Mouse (Mus musculus): Measurements from ENCODE around the gene Usp54.

Usp54 gene

DNA sequence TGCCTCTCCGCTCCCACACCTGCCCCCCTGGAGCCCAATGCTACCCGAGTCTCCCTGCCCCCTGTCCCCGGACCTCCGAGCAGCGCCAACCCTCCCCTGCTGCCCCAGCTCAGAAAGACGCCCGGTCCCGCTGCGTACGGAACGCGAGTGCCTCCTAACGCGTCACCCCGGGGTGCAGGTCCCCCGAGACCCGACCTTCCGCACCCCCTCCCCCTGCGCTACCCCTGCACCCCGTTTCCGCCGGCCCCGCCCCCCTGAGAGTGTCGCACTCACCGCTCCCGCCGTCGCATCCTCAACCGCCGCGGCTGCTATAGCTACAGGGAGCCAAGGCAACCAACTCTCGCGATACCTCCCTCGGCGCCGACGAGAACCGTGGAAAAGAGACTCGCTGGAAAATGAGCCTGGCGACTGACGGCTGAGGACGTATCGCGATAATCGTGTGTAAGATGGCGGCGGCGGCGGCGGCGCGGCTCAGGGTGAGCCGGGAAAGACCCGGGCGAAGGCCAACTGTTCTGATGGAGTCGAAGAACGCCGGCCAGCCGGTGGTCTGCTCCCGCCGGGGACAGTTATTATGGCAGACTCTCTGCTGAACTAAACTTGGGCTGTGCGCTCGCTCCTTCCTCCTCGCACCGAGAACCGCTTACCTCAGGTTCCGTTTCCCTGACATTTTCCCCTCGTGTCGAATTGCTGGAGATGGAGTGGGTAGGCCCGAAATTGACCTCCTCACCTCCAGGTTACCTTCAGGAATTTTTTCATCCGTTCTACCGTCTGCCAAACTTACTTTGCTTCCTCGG lies at the start of gene Usp54:
Gene Usp54 (minus strand): TSS at position 420 of the 794 bp plus-strand sequence.
- in situ Hi-C loops (cut with MboI), result no loop called here

DNA sequence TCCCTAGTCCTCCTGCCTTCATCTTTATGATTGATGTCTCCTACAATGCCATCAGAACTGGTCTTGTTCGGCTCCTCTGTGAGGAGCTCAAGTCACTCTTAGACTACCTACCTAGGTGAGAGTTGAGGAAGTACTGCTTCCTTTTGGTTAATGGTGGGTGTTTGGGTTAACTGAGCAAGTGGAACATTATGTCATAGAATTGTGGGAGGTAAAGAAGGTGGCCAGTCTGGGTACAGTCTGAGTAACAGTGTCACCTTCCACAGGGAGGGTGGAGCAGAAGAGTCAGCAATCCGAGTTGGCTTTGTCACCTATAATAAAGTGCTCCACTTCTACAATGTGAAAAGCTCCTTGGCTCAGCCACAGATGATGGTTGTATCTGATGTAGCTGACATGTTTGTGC lies 48.1 kb upstream of the Usp54 start:
- in situ Hi-C loops (cut with MboI), result no loop called here

DNA sequence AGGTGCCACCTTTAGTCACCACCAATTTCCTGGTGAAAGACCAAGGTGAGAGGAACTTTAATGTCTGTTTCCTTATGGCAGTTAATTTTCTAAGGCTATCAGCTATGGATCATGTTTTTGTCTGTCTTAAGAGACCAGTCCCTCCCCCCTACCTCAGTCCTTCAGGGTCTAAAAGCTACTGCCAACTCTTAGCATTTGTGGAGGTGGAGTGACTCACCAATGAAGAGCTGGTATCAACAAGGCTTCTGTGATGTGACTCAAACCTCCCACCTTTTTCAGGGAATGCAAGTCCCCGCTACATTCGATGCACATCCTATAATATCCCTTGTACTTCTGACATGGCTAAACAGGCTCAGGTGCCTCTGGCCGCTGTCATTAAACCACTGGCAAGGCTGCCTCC lies 45.7 kb upstream of the Usp54 start:
- in situ Hi-C loops (cut with MboI), result no loop called here

DNA sequence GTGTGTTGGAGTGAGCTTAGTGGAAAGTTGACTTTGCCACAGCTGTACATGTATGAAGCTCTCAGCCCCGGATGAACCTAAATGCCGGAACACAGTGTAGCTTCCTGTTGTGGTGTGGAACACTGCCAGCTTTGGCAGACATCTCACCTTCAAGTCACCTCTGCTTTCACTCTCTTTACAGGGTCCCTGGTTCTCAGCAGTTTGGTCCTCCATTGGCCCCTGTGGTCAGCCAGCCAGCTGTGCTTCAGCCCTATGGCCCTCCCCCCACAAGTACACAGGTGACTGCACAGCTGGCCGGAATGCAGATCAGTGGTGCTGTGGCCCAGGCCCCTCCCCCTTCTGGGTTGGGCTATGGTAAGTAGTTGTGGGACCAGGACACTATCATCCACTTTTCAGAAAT lies 41.6 kb upstream of the Usp54 start:
- in situ Hi-C loops (cut with MboI), result no loop called here

DNA sequence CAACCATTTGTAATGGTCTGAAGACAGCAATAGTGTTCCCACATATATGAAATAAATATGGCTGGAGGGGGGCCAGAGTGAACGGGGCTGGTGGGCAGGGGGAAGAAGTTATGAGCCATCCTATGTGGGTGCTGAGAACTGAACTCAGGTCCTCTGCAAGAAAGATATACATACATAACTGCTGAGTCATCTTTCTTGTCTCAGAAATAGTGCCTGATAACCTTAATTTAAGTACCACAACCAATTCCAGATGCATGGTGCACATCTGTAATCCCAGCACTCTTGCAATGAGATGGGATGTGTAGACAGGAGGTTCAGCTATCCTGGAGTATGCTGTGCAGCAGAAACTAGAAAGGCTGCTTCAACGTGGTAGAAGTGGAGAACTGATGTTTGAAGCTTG lies 40.9 kb upstream of the Usp54 start:
- in situ Hi-C loops (cut with MboI), result no loop called here

DNA sequence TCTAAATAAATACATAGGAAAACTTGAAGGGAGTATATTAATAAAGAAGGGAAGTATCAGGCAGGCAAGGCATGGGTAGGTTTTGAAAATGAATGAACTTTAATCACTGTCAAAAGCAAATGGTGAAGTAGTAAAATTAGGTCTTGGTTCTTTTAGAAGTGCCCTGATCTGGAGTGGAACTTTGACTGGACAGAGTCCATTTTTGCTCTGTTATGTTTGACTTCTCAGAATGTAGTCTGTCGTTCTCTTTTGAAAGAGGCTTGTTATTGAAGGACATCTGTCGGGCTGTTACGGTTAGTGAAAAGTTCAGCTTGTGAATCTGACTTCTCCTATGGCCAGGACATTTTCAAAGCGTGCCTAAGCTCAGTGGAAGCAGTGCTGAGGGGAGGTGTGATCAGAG lies 37.0 kb upstream of the Usp54 start:
- in situ Hi-C loops (cut with MboI), result no loop called here

DNA sequence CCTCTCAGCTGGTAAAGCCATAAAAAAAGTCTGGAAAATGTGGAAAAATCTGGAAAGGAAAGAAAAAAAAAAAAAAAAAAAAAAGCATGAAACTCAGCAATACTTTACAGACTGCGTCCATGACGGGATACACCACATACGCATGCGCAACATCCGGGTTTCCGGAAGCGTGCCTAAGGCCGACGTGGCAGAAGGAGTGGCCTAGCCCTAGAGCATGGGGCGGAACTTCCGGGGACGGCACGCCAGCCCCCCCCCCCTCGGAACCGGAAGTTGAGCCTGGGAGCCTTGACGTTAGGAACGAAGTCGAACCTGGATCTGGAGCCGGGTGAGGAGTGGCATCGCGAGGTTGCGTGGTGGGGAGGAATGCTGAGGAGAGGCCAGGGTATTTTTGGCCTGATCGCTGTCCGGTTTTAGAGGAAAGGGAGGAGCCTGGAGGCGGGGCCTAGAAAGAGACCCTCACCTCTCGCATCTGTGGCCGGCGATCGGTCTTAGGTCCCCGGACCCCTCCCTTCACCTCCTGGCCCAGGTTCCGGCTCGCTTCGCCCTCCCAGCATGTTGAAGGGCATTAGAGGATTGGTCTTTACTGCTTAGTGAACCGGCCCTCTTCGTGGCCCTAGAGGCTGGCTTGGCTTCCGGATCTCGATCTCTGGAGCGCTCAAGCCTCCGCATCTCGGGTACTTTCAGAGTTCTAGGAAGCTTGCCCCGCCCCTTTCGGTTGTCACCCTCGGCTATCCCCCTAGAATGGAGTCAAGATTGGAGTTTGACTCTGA lies 33.4 kb upstream of the Usp54 start, which contains the start of gene Sec24c:
Gene Sec24c (plus strand): TSS at position 245 of the 770 bp plus-strand sequence.
- in situ Hi-C loops (cut with MboI), result no loop called here

DNA sequence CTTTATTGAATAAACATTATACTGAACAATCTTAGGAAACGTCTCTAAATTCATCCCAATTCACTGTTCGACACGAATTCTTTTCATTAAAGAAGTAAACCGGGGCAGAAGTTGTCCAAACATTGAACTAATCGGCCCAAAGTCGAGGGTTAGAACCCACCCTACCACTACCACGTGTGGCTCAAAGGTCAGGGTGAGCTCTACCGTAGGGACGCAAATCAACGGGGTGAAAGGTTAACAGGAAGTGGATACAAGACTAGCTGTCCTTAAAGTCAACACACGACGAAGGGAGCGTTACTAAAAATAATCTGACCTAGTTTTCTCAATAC lies 32.8 kb upstream of the Usp54 start:
- in situ Hi-C loops (cut with MboI), result no loop called here

DNA sequence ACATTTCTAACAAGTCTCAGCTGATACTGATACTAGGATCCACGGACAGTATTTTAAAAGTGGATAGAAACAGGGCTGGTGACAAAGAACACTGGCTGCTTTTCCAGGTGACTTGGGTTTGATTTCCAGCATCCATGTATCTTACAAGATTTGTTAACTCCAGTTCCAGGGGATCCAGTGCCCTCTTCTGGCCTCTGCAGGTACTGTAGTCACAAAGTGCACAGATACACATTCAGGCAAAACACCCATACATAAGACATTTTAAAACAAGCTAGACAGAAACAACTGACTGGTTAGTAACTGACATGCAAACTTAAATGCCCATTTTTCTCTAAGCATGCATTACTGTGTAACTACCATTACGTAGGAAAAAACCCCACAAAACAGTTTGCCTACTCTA lies 32.1 kb upstream of the Usp54 start:
- in situ Hi-C loops (cut with MboI), result no loop called here

DNA sequence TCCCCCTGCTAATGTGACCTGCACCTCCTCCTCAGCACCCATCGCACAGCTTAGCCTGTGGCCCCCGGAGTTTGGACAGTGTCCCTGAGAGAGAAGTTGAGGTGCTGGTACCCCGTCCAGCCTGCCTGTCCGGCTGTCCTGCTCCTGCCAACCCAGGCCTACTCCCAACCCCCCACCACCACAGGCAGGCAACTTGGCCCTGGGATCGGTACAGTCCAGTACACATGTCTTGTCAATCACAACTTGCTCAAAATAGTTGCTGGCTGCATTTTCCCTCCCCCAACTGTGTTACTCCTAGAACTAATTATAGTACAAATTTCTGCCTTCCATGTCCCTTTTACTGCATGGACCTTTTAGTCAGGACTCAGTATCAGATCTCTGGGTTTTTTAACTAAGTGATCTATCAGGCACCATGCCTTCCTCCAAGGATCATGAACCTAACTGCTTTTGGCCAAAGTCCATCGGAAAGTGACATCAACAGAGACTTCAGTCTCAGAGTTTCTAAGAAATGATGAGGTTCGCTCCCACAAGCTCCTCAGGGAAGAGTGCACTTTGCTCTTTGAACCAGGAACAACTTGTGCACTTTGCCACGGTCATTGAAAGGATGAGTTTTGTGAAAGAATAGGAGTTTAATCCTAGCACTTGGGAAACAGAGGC lies 27.4 kb upstream of the Usp54 start, which contains the start of gene Synpo2l:
Gene Synpo2l (minus strand): TSS at position 201 of the 657 bp plus-strand sequence.
- in situ Hi-C loops (cut with MboI), result no loop called here

DNA sequence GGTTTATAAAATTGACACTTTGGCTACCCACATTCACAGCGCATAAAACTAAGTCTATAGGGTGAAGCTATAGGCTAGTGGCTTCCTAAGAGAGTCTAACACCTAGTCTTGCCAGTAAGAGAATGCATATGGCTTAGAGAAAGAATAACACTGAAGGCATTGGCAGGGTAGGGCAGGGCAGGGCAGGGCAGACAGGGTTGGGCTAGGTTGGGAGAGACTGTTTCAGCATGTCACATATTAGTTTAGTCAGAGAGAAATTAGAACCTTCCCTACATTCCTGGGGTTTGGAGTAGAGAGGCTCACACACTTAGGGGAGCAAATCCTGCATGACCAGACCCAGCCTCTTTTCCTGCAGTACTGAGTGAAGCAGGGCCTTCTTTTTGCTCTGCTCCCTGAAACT lies 26.6 kb upstream of the Usp54 start:
- in situ Hi-C loops (cut with MboI), result no loop called here

DNA sequence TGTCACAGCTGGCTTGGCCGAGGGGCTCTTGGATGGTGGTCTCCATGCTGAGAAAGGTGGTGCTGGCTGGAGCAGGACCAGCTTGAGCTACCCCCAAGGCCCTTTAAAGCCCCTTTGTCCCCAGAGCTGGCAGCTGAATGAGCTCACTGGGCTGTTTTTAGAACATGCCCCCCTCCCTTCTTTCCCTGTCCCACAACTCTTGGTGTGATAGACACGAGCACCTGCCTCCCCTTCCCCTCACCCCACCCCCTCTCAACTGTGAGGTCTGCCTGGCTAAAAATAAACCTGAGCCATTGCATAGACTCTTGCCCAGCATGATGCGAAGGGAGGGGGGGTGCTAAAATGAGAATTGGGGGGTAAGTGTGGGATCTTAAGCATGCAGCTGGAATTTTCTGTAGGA lies 23.6 kb upstream of the Usp54 start:
- in situ Hi-C loops (cut with MboI), result no loop called here

DNA sequence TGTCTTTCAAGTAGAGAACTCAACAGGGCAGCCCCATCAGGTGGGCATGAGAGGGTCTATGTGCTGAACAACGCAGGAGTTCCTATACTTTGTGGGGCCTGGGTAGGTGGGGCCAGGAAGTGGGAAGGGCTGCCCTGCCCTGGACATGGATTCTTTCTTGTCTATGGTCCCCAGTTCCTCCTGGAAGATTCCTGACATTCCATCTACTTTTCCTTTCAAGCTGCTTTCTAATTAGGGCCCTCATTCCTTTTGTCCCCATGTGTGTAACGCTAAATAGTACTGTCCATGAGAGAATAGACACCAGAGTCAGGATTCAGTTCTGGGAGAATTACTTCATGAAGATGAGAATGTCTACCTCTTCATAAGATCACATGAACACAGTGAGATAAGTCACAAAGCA lies 22.7 kb upstream of the Usp54 start:
- in situ Hi-C loops (cut with MboI), result no loop called here

DNA sequence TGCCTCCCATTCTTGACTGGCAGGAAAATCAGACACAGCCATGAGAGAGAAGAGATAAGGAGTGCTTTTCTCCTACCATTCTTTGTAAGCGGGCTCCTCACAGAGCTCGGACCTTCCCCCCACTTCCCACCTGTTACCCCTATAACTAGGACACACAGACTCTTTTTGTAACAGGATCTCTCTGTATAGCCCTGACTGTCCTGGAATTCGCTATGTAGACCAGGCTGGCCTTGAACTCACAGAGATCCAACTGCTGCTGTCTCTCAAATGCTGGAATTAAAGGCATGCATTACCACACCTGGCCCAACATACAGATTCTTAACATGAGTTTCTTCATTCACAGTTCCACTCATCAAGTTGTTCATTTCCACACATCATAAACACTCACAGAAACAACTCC lies 21.9 kb upstream of the Usp54 start:
- in situ Hi-C loops (cut with MboI), result no loop called here

DNA sequence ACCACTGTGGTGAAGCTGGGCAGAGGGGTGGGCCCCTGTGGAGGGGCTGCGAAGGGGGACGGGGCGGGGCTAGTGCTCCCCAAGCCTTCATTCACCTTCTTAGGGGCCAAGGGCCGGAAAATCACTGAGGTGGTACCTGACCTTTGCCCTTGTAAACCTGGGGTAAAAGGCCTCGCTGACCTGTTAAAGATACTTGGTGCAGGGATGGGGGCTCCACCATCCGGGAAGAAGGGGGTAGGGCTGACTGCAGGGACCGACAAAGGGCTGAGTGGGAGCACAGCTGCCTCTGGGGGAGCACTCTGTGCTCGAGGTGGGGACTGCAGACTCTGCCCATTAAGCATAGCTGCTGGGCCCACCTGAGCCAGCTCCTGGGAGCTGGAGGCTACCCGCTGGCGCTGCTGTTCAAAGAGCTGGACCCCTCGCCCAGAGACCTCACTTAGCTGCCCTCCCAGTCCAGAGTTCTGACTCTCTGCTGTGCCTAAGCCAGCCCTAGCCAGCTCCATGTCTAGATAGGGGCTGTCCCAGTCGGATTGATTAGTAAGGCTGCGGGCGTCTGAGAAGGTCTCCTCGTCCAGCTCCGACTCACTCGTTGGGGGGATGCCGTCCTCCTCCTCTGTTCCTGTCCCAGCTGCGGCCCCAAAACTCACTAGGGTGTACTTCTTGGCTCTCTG lies 20.9 kb upstream of the Usp54 start:
- in situ Hi-C loops (cut with MboI), result no loop called here

DNA sequence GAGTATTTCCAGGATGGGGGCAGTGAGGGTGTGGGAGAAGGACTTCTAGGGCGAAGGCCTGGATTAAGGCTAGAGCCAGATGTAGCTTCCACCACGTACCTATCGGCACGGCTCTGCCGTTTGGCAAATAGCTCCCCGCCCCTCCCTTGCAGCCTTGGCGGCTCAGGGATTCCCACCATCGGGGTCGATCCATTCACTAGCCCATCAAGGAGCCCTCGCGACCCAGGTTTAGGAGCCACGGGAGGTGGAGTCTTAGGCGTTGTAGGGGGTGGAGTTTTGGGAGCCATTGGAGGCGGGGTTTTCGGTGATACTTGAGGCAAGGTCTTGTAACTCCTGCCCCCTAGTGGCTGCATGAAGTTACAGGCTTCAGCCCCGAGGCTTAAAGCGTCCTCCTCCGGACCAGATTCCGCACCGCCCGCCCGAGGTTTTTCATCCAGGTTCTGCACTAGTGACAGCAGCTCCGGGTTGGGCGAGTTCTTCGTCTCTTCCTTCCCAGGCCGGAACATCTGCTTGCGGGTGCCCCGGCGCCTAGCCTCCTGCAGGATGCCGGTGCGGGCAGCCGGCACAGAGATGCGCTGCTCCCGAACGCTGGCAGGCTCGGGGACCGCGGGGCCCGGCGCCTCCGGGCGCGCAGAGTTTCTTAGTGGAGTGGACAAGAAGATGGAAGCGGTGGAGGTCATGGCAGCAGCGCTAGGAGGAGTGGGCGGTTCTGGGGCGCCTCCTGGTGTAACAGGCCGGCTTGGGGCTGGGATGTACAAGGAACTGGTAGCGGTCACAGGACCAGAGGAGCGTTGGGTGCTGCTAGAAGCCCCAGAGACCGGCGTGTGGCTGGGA lies 20.2 kb upstream of the Usp54 start:
- in situ Hi-C loops (cut with MboI), result no loop called here

DNA sequence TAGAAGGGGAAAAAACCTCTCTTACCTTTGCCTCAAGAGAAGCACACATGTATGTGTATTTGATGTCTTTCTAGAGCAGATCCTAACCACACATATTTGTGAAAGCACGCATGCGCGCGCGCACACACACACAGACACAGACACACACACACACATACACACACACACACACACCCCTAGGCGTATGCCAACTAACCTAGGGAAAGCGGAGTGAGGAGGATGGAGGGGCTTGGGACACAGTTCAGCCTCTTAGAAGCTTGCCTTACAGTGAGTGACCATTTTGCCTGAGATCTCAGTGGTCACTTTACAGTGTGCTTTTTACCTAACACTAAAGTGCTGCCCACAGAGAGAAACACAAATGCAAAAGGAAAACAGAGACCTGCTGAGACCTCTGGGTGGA lies 18.8 kb upstream of the Usp54 start:
- in situ Hi-C loops (cut with MboI), result loop anchor here (5.0 kb wide), 1 partner anchor 82 kb away; no protein-coding TSS in a partner anchor

DNA sequence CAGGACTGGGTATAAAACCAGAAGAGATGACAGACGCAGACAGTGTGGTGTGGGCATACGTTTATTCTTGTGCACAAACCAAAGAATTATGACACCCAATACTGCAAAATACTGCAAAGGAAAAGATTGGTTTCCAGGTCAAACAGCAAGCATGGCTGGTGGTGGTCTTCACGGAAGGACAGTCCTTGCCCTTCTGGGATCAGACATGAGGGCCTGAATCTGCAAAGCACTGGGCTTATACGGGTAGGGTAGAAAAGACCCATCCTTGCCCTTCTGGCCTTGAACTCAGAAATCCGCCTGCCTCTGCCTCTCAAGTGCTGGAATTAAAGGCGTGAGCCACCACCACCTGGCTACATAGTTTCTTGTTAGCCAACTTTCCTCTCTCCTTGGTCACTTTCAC lies 18.0 kb upstream of the Usp54 start:
- in situ Hi-C loops (cut with MboI), result loop anchor here (5.0 kb wide), 1 partner anchor 82 kb away; no protein-coding TSS in a partner anchor

DNA sequence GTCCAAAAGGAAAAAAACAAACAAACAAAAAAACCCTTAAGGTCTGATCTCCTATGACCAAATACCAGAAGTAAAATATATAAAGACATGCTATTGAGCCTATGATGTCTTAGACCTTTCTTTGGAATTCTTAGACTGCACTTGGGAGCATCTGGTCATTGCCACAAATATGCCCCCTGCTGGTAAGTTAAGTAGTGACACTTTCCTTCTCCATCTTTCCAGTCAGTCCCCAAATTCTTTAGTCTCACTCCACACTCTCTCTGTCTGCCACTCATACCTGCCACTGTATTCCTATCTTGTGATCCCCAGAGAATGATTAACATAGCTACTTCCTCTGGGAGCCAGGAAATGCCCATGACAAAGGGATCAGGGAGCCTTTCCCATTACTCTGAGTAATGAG lies 17.5 kb upstream of the Usp54 start:
- in situ Hi-C loops (cut with MboI), result loop anchor here (5.0 kb wide), 1 partner anchor 81 kb away; no protein-coding TSS in a partner anchor

DNA sequence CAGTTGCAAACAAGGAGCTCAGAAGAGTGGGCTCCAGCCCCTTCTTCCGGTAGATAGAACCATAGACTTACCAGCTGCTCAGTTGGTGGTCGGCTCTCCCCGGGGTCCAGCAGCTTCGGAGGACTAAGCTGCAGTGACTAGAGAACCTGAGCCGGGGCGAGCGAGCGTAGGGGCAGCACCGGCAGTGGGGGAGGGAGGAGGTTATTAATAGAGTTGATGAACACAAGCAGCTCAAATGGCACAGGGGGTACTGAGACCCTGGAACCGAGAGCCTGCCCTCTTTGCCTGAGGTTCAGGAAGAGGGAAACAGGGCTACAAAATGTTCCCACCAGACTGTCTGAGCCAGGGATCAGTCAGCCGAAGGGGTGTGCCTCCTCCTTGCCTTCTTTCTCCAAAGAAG lies 15.5 kb upstream of the Usp54 start, which contains the start of gene Myoz1:
Gene Myoz1 (minus strand): TSS at position 180 of the 400 bp plus-strand sequence.
- in situ Hi-C loops (cut with MboI), result loop anchor here (5.0 kb wide), 1 partner anchor 79 kb away; no protein-coding TSS in a partner anchor

DNA sequence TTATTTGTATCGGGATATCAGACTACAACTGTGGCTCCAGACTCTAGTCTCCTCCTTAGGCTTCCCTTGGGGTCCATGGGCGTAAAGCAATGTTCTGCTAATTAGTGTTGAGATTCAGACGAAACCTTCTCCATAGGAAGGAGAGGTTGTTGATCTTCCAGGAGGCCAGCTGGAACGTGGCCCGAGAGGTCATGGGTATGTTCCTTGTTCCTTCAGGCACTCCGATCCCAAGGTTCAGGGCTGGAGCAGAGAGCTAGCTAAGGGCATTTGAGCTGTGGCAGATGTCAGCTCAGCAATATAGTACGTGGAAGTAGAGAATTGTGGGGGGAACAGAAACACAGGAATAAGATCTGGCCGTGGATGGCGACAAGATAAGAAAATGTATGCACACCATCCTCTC lies 14.9 kb upstream of the Usp54 start:
- in situ Hi-C loops (cut with MboI), result loop anchor here (5.0 kb wide), 1 partner anchor 78 kb away; no protein-coding TSS in a partner anchor

All from mature B cell (primary cell).